Mouse (Mus musculus): ENCODE measurements at regions not wholly inside any gene's neighbourhood (a gene's known extent, or its start where the extent isn't known, plus 50 kb on each side); places are given as distances from the start of the nearest gene placed in this dataset.

- H3K4me2 ChIP-seq, result no peak overlapping the region
- H3K27ac ChIP-seq, result no peak overlapping the region
Observed at GRCm38 (mm10) chr5:51726762-51727161, 159.2 kb upstream of the Ppargc1a start.

DNA sequence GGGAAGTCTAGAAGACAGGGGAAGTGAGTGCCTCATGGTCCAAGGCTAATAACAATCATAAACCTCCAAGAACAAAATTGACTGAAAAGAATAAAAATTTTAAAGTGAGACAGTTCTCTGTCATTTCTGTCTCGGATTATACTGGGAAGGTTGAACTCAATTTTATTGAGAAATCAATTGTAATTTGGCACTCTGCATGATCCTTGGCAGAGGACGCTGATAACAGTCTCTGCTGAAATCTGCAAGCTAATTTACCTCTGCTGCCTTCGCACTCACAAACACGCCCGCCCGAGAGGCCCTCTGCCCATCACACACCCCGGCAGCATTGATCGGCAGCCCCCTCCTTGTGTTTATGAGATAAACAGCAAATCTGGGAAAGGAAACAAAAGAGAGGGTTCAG lies 151.4 kb upstream of the Ppargc1a start:
- H3K36me3 ChIP-seq, result no peaks in the 10 kb centered on the region
- WGBS, result 87% methylated on average over 8 of the region's 8 CpGs
- no peak overlapping the region for H3K9ac ChIP-seq
- no peaks in the 10 kb centered on the region for H3K9me3 ChIP-seq (replicated peaks)
- H3K27ac ChIP-seq, result no peak overlapping the region
- no peaks in the 10 kb centered on the region for H3K27me3 ChIP-seq
- H3K4me3 ChIP-seq (replicated peaks), result no peak overlapping the region
- no peak overlapping the region for H3K4me2 ChIP-seq
- ATAC-seq (replicated peaks; ENCODE audit: low FRiP score), result no peak
- H3K4me1 ChIP-seq, result no peaks in the 10 kb centered on the region

More at GRCm38 (mm10) chr5:51726762-51727161, 159.2 kb upstream of the Ppargc1a start:
- H3K27me3 ChIP-seq, result no peaks in the 10 kb centered on the region
- no peak for ATAC-seq (replicated peaks; ENCODE audit: low FRiP score)
- H3K9ac ChIP-seq, result no peak overlapping the region
- H3K9me3 ChIP-seq (replicated peaks), result no peaks in the 10 kb centered on the region
- no peak overlapping the region for H3K4me3 ChIP-seq (replicated peaks)
- no peaks in the 10 kb centered on the region for H3K4me1 ChIP-seq
- H3K36me3 ChIP-seq, result no peaks in the 10 kb centered on the region

- Histone ChIP-seq H3K4me2 (no peak overlapping the region), H3K4me3 (replicated peaks) (no peak overlapping the region), H3K27ac (no peak overlapping the region), H3K4me1 (no peaks in the 10 kb centered on the region), H3K27me3 (no peaks in the 10 kb centered on the region), H3K9me3 (replicated peaks) (no peaks in the 10 kb centered on the region), H3K36me3 (no peaks in the 10 kb centered on the region), H3K9ac (no peak overlapping the region)
- ATAC-seq (replicated peaks; ENCODE audit: low FRiP score), result no peak
- WGBS, result 89% methylated on average over 1 of the region's 1 CpGs
Observed at GRCm38 (mm10) chr5:51718451-51718850, 150.9 kb upstream of the Ppargc1a start.

GRCm38 (mm10) chr5:51711860-51712560 lies 144.5 kb upstream of the Ppargc1a start:
- Histone ChIP-seq H3K4me2 (no peak overlapping the region), H3K9me3 (replicated peaks) (no peaks in the 10 kb centered on the region), H3K4me1 (no peaks in the 10 kb centered on the region), H3K9ac (no peak overlapping the region), H3K27ac (no peak overlapping the region), H3K36me3 (no peaks in the 10 kb centered on the region), H3K4me3 (replicated peaks) (no peak overlapping the region), H3K27me3 (no peaks in the 10 kb centered on the region)
- no peak for ATAC-seq (replicated peaks; ENCODE audit: low FRiP score)
- 84% methylated on average over 8 of the region's 8 CpGs for WGBS

DNA sequence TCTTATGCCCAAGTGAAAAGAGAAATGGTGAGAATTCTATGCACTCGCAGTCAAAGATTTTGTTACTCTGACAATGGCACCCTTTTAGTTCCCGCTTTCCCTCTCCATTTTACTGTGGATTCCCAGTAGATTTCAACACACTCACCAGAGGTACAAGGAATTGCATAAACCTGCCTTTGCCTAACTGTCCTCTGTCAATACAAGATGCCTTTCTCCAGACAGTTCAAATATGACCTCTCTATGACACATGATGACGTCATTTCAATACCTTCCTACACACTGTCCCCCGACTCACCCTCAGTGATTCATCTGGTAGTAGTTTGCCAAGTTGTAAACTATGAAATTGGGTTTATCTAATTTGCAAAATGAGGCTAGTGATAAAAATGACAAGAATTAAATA lies 143.1 kb upstream of the Ppargc1a start:
- 81% methylated on average over 4 of the region's 4 CpGs for WGBS
- no peak for ATAC-seq (replicated peaks; ENCODE audit: low FRiP score)

DNA sequence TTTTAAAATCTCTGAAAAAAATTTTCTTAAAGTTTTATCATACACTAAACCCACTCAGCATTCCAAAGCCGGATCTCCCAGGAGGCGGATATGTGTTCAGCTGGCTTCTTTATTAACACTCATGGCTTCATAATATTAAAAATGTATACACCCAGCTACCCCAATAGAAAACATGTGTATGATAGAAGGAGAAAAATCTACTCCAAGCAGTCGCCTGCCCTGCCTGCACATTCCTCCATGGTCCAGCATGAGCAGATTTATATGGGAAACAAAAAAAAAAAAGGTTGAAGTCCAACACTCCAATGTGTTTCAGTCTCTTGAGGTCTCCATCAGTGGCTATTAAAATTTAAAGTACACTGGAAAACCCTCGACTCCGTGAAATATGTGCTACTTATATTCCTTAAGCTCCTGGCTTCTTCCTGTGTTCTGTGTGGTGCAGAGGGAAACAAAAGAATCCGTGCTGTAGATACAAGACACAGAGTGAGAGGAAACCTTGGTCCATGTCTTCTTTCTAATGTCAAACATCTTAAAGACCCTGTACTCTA lies 142.0 kb upstream of the Ppargc1a start:
- Histone ChIP-seq H3K9me3 (replicated peaks) (no peaks in the 10 kb centered on the region), H3K9ac (no peak overlapping the region), H3K4me2 (no peak overlapping the region), H3K4me1 (no peaks in the 10 kb centered on the region), H3K36me3 (no peaks in the 10 kb centered on the region), H3K4me3 (replicated peaks) (no peak overlapping the region), H3K27ac (no peak overlapping the region), H3K27me3 (no peaks in the 10 kb centered on the region)
- ATAC-seq (replicated peaks; ENCODE audit: low FRiP score), result no peak
- 77% methylated on average over 6 of the region's 6 CpGs for WGBS

More for the DNA sequence above, 143.1 kb upstream of the Ppargc1a start:
- H3K4me3 ChIP-seq (replicated peaks), result no peak overlapping the region
- no peak overlapping the region for H3K4me2 ChIP-seq
- no peak overlapping the region for H3K27ac ChIP-seq
- no peaks in the 10 kb centered on the region for H3K9me3 ChIP-seq (replicated peaks)
- no peak overlapping the region for H3K9ac ChIP-seq
- H3K36me3 ChIP-seq, result no peaks in the 10 kb centered on the region
- no peaks in the 10 kb centered on the region for H3K4me1 ChIP-seq
- no peaks in the 10 kb centered on the region for H3K27me3 ChIP-seq

- 91% methylated on average over 4 of the region's 4 CpGs for WGBS
- Histone ChIP-seq H3K4me1 (no peaks in the 10 kb centered on the region), H3K36me3 (no peaks in the 10 kb centered on the region), H3K9me3 (replicated peaks) (no peaks in the 10 kb centered on the region), H3K9ac (no peak overlapping the region), H3K4me3 (replicated peaks) (no peak overlapping the region), H3K27ac (no peak overlapping the region), H3K27me3 (no peaks in the 10 kb centered on the region), H3K4me2 (no peak overlapping the region)
- ATAC-seq (replicated peaks; ENCODE audit: low FRiP score), result no peak
Observed at GRCm38 (mm10) chr5:51679884-51680283, 112.4 kb upstream of the Ppargc1a start.

DNA sequence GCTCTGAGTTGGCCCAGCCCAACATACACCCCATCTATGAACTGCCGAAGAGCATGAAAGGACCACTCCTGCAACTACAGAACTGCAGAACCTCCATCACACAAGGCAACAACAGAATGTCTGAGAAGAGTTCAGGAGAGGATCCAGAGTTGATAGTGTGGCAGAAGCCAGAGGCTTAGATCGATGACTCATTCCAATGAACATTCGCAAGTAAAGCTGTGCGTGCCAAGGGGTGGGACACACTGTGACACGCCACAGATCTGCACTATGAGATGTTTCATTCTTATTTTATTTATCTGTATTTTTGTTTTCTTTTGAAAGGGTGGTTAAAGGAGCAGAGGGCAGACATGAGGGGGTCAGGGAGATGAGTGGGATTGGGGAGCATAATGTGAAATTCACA lies 103.7 kb upstream of the Ppargc1a start:
- ATAC-seq (replicated peaks; ENCODE audit: low FRiP score), result no peak
- Histone ChIP-seq H3K9me3 (replicated peaks) (no peaks in the 10 kb centered on the region), H3K9ac (no peak overlapping the region), H3K4me3 (replicated peaks) (no peak overlapping the region), H3K27me3 (no peaks in the 10 kb centered on the region), H3K36me3 (no peaks in the 10 kb centered on the region), H3K27ac (no peak overlapping the region), H3K4me2 (no peak overlapping the region), H3K4me1 (no peaks in the 10 kb centered on the region)
- WGBS, result 94% methylated on average over 5 of the region's 5 CpGs

DNA sequence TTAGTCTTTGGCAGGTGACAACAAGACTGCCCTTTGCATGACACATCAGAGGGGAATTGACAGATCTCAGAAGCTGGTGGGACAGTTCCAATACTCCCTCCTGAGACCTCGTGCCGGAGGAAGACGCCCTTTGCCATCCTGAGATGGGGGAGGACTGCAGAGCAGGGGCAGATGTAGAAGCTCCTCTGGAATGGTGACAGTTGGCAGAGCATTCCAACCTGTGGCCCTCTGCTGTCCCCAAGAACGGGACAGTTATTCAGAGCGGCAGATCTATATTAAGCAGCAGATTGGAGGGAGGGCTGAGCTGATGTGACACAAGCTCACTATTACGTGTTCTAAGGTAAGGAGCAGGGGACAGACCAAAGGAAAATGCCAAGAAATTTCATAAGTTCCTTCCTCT lies 97.7 kb upstream of the Ppargc1a start:
- Histone ChIP-seq H3K36me3 (no peaks in the 10 kb centered on the region), H3K4me2 (no peak overlapping the region), H3K4me3 (replicated peaks) (no peak overlapping the region), H3K4me1 (no peaks in the 10 kb centered on the region), H3K27ac (no peak overlapping the region), H3K27me3 (no peaks in the 10 kb centered on the region), H3K9me3 (replicated peaks) (no peaks in the 10 kb centered on the region), H3K9ac (no peak overlapping the region)
- WGBS, result 72% methylated on average over 6 of the region's 6 CpGs
- no peak for ATAC-seq (replicated peaks; ENCODE audit: low FRiP score)

DNA sequence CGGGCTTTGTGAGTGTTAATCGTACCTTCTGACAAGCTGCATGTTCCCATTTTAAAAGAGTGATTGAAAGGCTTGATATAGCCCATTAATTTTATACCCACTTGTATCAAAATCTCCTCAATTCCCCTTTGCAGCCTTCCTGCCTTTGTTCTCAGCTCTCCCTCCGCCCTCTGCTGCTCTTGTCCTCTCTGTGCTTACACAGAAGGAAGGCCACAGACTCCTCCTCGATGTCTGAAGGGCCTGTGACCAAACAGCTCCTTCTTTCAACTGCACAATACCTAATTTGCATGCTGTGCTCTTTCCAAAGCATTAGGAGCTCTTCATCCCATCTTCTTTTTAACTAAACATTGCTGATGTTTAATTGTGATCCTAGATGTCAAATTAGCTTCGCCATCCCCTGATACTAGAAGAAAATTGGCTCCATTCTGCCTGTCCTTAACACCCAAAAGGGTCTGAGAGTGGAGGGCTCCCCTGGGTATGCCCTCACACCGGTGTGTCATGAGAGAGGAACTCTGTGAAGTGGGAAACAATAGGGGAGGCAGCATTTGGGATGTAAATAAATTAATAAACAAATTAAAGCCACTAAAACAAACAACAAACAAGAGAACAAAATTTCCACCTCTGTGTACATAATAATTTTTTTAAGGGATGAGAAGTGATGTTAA lies 90.8 kb upstream of the Ppargc1a start:
- no peak overlapping the region for H3K4me3 ChIP-seq (replicated peaks)
- H3K36me3 ChIP-seq, result no peaks in the 10 kb centered on the region
- H3K9ac ChIP-seq, result no peak overlapping the region
- no peak overlapping the region for H3K27ac ChIP-seq
- H3K9me3 ChIP-seq (replicated peaks), result no peaks in the 10 kb centered on the region
- no peaks in the 10 kb centered on the region for H3K4me1 ChIP-seq
- H3K4me2 ChIP-seq, result no peak overlapping the region
- ATAC-seq (replicated peaks; ENCODE audit: low FRiP score), result no peak
- H3K27me3 ChIP-seq, result no peaks in the 10 kb centered on the region
- 43% methylated on average over 6 of the region's 6 CpGs for WGBS

DNA sequence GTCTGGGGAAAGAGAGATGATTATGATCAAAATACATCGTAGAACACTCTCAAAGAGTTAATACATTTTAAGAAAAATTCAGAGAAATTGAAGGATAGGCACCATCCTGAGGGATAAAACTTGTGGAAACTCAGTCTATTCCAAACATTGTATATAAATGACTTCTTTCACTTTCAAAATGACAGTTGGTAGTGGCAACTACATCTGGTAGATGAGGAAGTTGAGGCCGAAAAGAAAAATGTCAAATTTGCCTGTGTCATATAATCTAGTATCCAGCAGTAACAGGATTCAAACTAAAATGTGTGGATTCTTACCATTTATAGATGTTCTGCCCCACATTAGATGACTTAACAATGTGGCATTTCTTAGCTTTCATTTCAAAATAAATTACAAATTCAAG lies 86.0 kb upstream of the Ppargc1a start:
- ATAC-seq (replicated peaks; ENCODE audit: low FRiP score), result no peak
- Histone ChIP-seq H3K27ac (no peak overlapping the region), H3K36me3 (no peaks in the 10 kb centered on the region), H3K27me3 (no peaks in the 10 kb centered on the region), H3K4me2 (no peak overlapping the region), H3K9ac (no peak overlapping the region), H3K9me3 (replicated peaks) (no peaks in the 10 kb centered on the region), H3K4me3 (replicated peaks) (no peak overlapping the region), H3K4me1 (no peaks in the 10 kb centered on the region)
- WGBS, result 89% methylated on average over 2 of the region's 2 CpGs

- H3K36me3 ChIP-seq, result no peaks in the 10 kb centered on the region
- H3K9me3 ChIP-seq (replicated peaks), result no peaks in the 10 kb centered on the region
- H3K4me2 ChIP-seq, result no peak overlapping the region
- H3K27ac ChIP-seq, result no peak overlapping the region
- no peaks in the 10 kb centered on the region for H3K27me3 ChIP-seq
- no peak overlapping the region for H3K9ac ChIP-seq
- no peak overlapping the region for H3K4me3 ChIP-seq (replicated peaks)
- 41% methylated on average over 5 of the region's 5 CpGs for WGBS
- H3K4me1 ChIP-seq, result no peaks in the 10 kb centered on the region
- no peak for ATAC-seq (replicated peaks; ENCODE audit: low FRiP score)
Observed at GRCm38 (mm10) chr5:51624400-51624799, 56.9 kb upstream of the Ppargc1a start.

All from kidney, embryonic 15.5 days (tissue).